In the genomic region with DNA sequence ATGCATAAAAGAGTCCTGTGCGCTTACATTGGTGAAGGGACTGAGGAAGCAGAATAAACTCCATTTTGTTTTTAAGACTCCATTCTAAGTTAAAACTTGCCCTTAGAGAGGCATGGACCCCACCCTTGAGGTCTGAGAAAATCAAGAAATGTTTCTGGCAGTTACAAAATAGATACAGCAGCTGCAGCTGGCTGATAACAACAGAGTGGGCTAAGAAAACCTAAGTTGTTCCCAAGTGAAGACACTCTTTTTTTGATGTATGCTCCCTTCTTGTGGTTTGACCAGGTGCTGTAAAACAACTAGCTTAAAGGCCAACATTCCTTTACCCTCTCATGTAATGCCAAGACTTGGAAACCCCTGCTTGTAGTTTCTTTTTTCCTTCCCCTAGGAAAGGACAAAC, we compare ENCODE assay signal across 21 mouse cellular contexts. TPM values are rescaled to one million over a fixed set of nuclear protein-coding genes. Genes with fewer than 3 reads are reported as not detected.
DNase-seq lines count a peak whose midpoint lies in the region; ATAC-seq and TF ChIP-seq lines count a peak whose summit lies in the region.
"Had no signal": no experiment of that assay in that cellular context is flagged by ENCODE, and none has a peak within 500 bp of the region (broad histone marks: within the 10 kb centered on the region; RNA-seq: fewer than 3 reads in every experiment).

No protein-coding gene starts in this region.

- H3K27ac ChIP-seq in heart, postnatal 0 days (ENCODE audit: low read depth), result peak overlapping the region; percentile 34; the same call in 1 of the 2 replicates
- H3K27ac ChIP-seq in liver, embryonic 15.5 days (replicated peaks), result peak overlapping the region; percentile 93
- H3K27ac ChIP-seq: embryonic facial prominence, embryonic 10.5 days; heart, embryonic 15.5 days; hindbrain, embryonic 13.5 days; intestine, embryonic 15.5 days; midbrain, embryonic 13.5 days had no signal

- intact Hi-C loops in heart, postnatal 10 days (cut with DNase I), result no loop called here

- no peak overlapping the region for H3K4me2 ChIP-seq in heart, postnatal 0 days (ENCODE audit: low read depth, low read length)
- peak overlapping the region; percentile 59 for H3K4me2 ChIP-seq in liver, embryonic 15.5 days
- H3K4me2 ChIP-seq: heart, embryonic 15.5 days; hindbrain, embryonic 13.5 days; intestine, embryonic 15.5 days; midbrain, embryonic 13.5 days had no signal

- no peak for ATAC-seq in heart, postnatal 0 days (ENCODE audit: insufficient read depth, low read depth)
- 0 out of 2 replicates have a peak, but pooled peaks have one; percentile 22 for ATAC-seq in common myeloid progenitor, adult 5-6 weeks (replicated peaks; ENCODE audit: low read depth, poor library complexity, severe bottlenecking)
- peak; percentile 94 for ATAC-seq in liver, embryonic 15.5 days (ENCODE audit: insufficient read depth)
- ATAC-seq: intestine, embryonic 15.5 days; midbrain, embryonic 13.5 days had no signal

- no peak overlapping the region for H3K9ac ChIP-seq in heart, postnatal 0 days (replicated peaks; ENCODE audit: low read depth, low read length)
- no peak overlapping the region for H3K9ac ChIP-seq in liver, embryonic 15.5 days
- H3K9ac ChIP-seq: heart, embryonic 15.5 days; hindbrain, embryonic 13.5 days; intestine, embryonic 15.5 days; midbrain, embryonic 13.5 days had no signal

- no peaks in the 10 kb centered on the region for H3K4me1 ChIP-seq in heart, postnatal 0 days (ENCODE audit: control insufficient read depth, insufficient read depth)
- peaks cover 26% of the 10 kb centered on the region for H3K4me1 ChIP-seq in liver, embryonic 15.5 days (replicated peaks)
- H3K4me1 ChIP-seq: embryonic facial prominence, embryonic 10.5 days; heart, embryonic 15.5 days; hindbrain, embryonic 13.5 days; intestine, embryonic 15.5 days; midbrain, embryonic 13.5 days had no signal

- TF ChIP-seq CTCF in heart, postnatal 0 days (IDR thresholded peaks at IDR 0.05; ENCODE audit: low read depth), result no peak

- H3K4me3 ChIP-seq in heart, postnatal 0 days (ENCODE audit: low read depth, low read length), result no peak overlapping the region
- H3K4me3 ChIP-seq in liver, embryonic 15.5 days (replicated peaks), result no peak overlapping the region
- H3K4me3 ChIP-seq: embryonic facial prominence, embryonic 10.5 days; heart, embryonic 15.5 days; hindbrain, embryonic 13.5 days; intestine, embryonic 15.5 days; midbrain, embryonic 13.5 days; myocyte had no signal

- no peak for TF ChIP-seq EP300 in heart, postnatal 0 days (IDR thresholded peaks at IDR 0.05; ENCODE audit: low read depth)

- H3K36me3 ChIP-seq in heart, postnatal 0 days (replicated peaks; ENCODE audit: control insufficient read depth, insufficient read depth, low read length), result no peaks in the 10 kb centered on the region
- peaks cover 21% of the 10 kb centered on the region for H3K36me3 ChIP-seq in liver, embryonic 15.5 days (replicated peaks)
- H3K36me3 ChIP-seq: embryonic facial prominence, embryonic 10.5 days; heart, embryonic 15.5 days; hindbrain, embryonic 13.5 days; intestine, embryonic 15.5 days; midbrain, embryonic 13.5 days had no signal

- H3K9me3 ChIP-seq in heart, postnatal 0 days (replicated peaks; ENCODE audit: control insufficient read depth, low read length), result no peaks in the 10 kb centered on the region
- H3K9me3 ChIP-seq in liver, embryonic 15.5 days (replicated peaks), result no peaks in the 10 kb centered on the region
- H3K9me3 ChIP-seq: embryonic facial prominence, embryonic 10.5 days; heart, embryonic 15.5 days; hindbrain, embryonic 13.5 days; intestine, embryonic 15.5 days; midbrain, embryonic 13.5 days had no signal

- 97% methylated on average over 1 of the region's 1 CpGs for WGBS in heart, postnatal 0 days
- 54% methylated on average over 1 of the region's 1 CpGs for WGBS in liver, embryonic 15.5 days (ENCODE audit: insufficient replicate concordance)

- no peaks in the 10 kb centered on the region for H3K27me3 ChIP-seq in heart, postnatal 0 days (ENCODE audit: control insufficient read depth, insufficient read depth, low read length)
- H3K27me3 ChIP-seq in liver, embryonic 15.5 days, result no peaks in the 10 kb centered on the region
- H3K27me3 ChIP-seq: heart, embryonic 15.5 days; hindbrain, embryonic 13.5 days; intestine, embryonic 15.5 days; midbrain, embryonic 13.5 days had no signal

- no peak for DNase-seq in heart, postnatal 0 days (ENCODE audit: low spot score)
- no peak for DNase-seq in heart, postnatal 10 days
- DNase-seq in thymus, postnatal 25 days, result peak; percentile 48
- no peak for DNase-seq in gastrocnemius, adult 8-10 months (ENCODE audit: low spot score in 2 of 2)
- no peak for DNase-seq in ovary, postnatal 10 days (ENCODE audit: low spot score)
- no peak for DNase-seq in cerebellum, postnatal 36 days
- DNase-seq: cerebellum, adult 9-11 months; kidney, postnatal 10 days; right cerebral cortex, adult 18-20 months had no signal

RNA-seq across cellular contexts. Expression of a gene that starts 23.9 kb away (rescaled TPM):
- not detected in 2 replicates for total RNA-seq in heart, postnatal 0 days (2014; rRNA removed; ENCODE audit: low replicate concordance)
- 0.10 and 0.16 TPM in 2 replicates for polyA plus RNA-seq in heart, postnatal 0 days (2015; fragmentation: Nextera tagmentation; extraction: Ambion mirVana)
- total RNA-seq in heart, postnatal 10 days (2021), result under 1 TPM; 0.10 to 0.15 TPM
- total RNA-seq in common myeloid progenitor, adult 5-6 weeks (2017), result 0.05 TPM in 1 of 2 replicates, not detected in the other
- polyA plus RNA-seq in liver, embryonic 15.5 days (2015; fragmentation: Nextera tagmentation; extraction: Ambion mirVana), result 32.3 and 37.0 TPM in 2 replicates
- not detected for total RNA-seq in gastrocnemius, adult 8-10 months (2022)
- total RNA-seq: granulocyte monocyte progenitor cell, adult 5-6 weeks; layer of hippocampus, postnatal 25 days; left cerebral cortex, postnatal 25 days; liver, adult 2 months had no signal
- polyA plus RNA-seq: liver, adult 2 months had no signal

RNA-seq across cellular contexts. Expression of a gene that starts 36.2 kb away (rescaled TPM):
- total RNA-seq in heart, postnatal 0 days (2014; rRNA removed; ENCODE audit: low replicate concordance), result 51.6 and 52.0 TPM in 2 replicates
- 20.1 TPM in 2 replicates for polyA plus RNA-seq in heart, postnatal 0 days (2015; fragmentation: Nextera tagmentation; extraction: Ambion mirVana)
- 10 to 100 TPM; 73.2 to 81.4 TPM for total RNA-seq in heart, postnatal 10 days (2021)
- 51.7 and 80.9 TPM in 2 replicates for total RNA-seq in common myeloid progenitor, adult 5-6 weeks (2017)
- polyA plus RNA-seq in liver, embryonic 15.5 days (2015; fragmentation: Nextera tagmentation; extraction: Ambion mirVana), result 18.6 and 19.6 TPM in 2 replicates
- 10 to 100 TPM; 28.5 to 34.9 (median 32.6) TPM for total RNA-seq in gastrocnemius, adult 8-10 months (2022)

RNA-seq across cellular contexts. Expression of a gene that starts 39.7 kb away (rescaled TPM):
- total RNA-seq in heart, postnatal 0 days (2014; rRNA removed; ENCODE audit: low replicate concordance), result 2.6 and 3.6 TPM in 2 replicates
- polyA plus RNA-seq in heart, postnatal 0 days (2015; fragmentation: Nextera tagmentation; extraction: Ambion mirVana), result 8.3 and 9.3 TPM in 2 replicates
- 10 to 100 TPM; 12.8 to 12.9 TPM for total RNA-seq in heart, postnatal 10 days (2021)
- total RNA-seq in common myeloid progenitor, adult 5-6 weeks (2017), result 8.2 and 11.5 TPM in 2 replicates
- 5.1 and 5.4 TPM in 2 replicates for polyA plus RNA-seq in liver, embryonic 15.5 days (2015; fragmentation: Nextera tagmentation; extraction: Ambion mirVana)
- 10 to 100 TPM in 3 of 4 experiments, 1 to 10 TPM in 1; 9.2 to 17.1 (median 15.2) TPM for total RNA-seq in gastrocnemius, adult 8-10 months (2022)
